Mouse (Mus musculus) thymus, postnatal 4 days (tissue): ENCODE measurements around the gene Pdia3.
"Not testable (repeated sequence)": the region's sequence is repeated elsewhere in the genome, so short reads cannot be mapped to it uniquely, and the experiment has no call there.

Experiments
- DNase-seq: peaks from one replicate; pipeline ENCODE4 v3.0.0; 2021

Gene Pdia3

GRCm38 (mm10) chr2:121480916-121481315 lies 67.3 kb downstream of the Pdia3 start:
- DNase-seq, result not testable (repeated sequence)

GRCm38 (mm10) chr2:121483576-121483975 lies 70.0 kb downstream of the Pdia3 start:
- DNase-seq, result no peak

GRCm38 (mm10) chr2:121484403-121484802 lies 70.8 kb downstream of the Pdia3 start:
- not testable (repeated sequence) for DNase-seq
